Mouse (Mus musculus): ENCODE results near the gene Wdr34. TPM values are rescaled to one million over a fixed set of nuclear protein-coding genes. Genes with fewer than 3 reads are reported as not detected.
A peak's percentile ranks its signal among the peaks of the same experiment; 100 is the strongest.

Gene Wdr34
- polyA plus RNA-seq, 1 experiment = 52.7 TPM

DNA sequence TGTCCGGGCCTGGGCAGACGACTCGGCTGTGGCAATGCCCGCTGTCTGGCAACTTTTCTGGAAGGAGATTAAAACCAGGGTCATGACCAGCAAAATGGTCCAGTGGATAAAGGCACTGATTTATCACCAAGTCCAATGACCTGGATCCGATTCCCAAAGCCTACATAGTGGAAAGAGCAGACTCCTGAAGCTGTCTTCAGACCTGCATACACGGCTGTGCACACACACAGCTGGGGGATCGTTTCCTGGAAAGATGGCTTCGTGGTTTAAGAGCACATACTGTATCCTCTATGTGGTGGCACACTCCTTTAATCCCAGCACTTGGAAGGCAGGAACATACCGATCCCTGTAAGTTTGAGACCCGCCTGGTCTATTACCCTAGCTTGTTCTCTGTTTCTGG, 10.3 kb downstream of the Wdr34 start:
- DNase-seq (ENCODE audit: extremely low spot score in 1 of 2, low spot score in 1 of 2) = no peak

DNA sequence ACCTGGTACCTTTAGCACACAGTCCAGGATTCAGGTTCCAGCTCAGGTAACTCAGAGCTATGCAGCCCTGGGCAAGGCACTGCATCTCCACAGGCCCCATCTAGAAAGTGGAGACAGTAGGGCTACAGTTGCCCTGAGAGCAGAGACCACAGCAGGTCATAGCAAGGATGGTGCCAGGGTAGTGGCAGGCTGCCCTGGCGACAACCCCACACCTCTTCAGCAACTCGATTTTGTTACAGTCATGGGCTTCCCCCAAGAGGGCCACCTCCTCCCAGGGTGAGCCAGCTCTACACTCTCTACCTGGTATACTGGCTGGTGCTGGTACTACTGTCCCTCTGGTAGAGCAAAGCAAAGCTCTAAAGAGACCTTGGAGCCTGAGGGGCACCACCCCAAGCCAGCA, 10.9 kb downstream of the Wdr34 start:
- DNase-seq (ENCODE audit: extremely low spot score in 1 of 2, low spot score in 1 of 2) = no peak

DNA sequence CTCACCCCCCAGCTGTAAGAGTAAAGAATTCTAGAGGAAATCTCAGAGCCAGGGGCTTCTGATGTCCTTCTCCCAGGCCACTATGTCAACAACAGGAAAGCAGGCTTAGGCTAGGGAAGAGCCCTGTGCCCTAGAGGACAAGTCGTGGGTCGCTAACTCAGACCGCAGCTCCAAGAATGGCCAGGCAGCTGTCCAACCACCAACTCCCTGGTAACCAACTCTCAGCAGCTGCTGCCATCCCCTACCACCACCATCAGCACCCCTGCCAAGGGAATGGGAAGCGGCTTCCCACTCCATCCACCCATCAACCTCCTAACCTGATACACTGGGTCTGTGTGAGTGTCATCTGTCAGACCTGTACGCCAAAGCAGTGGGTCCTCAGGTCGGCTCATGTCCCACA, 15.7 kb downstream of the Wdr34 start:
- no peak for DNase-seq (ENCODE audit: extremely low spot score in 1 of 2, low spot score in 1 of 2)

DNA sequence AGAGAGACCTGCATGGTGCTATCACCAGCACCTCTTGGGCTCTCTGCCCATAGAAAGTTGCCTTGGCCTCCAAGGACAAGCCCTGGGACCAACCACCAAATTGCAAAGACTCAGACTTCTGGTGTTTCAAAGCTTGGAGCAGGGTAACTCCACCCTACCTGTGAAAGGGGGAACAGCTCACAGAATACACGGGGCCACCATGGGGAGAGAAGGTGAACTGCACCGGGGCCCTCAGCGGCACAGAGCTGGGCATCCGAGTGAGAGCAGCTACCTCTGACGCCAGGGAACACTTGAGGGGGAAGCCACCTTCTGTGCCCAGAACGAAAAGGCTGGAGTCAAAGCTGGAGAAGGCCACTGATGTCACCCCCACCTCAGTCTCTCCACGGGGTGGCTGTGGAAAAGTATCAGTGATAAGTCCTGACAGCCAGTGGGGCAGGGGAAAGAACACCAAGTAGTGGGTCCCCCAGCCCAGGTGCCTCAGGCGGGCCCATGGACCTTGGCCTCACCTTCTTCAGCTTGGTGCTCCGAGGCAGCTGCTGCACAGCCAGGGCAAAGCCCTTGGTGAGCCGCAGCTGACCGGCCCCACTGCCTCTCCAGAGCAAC, 16.3 kb downstream of the Wdr34 start:
- DNase-seq (ENCODE audit: extremely low spot score in 1 of 2, low spot score in 1 of 2) = no peak

DNA sequence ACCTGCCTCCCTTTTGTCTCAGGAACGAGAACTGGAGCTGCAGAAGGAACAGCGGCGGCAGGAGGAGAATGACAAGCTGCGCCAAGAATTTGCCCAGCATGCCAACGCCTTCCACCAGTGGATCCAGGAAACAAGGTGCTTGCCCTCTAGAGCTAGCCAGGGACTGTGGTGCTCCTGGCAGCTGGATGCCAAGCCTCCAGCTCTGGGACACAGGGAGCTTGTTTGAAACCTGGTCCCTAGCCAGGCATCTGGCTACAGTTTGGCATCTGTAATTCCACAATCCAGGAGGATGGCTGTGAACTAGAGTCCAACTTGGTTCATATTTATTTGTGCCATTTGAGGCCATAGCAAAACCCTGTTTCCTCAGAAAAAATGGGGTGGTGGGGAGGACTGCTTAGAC, 21.7 kb downstream of the Wdr34 start:
- no peak for DNase-seq (ENCODE audit: extremely low spot score in 1 of 2, low spot score in 1 of 2)

- DNase-seq (ENCODE audit: extremely low spot score in 1 of 2, low spot score in 1 of 2) = no peak
Measured at GRCm38 (mm10) chr2:30025454-30025853, 23.2 kb downstream of the Wdr34 start.

DNA sequence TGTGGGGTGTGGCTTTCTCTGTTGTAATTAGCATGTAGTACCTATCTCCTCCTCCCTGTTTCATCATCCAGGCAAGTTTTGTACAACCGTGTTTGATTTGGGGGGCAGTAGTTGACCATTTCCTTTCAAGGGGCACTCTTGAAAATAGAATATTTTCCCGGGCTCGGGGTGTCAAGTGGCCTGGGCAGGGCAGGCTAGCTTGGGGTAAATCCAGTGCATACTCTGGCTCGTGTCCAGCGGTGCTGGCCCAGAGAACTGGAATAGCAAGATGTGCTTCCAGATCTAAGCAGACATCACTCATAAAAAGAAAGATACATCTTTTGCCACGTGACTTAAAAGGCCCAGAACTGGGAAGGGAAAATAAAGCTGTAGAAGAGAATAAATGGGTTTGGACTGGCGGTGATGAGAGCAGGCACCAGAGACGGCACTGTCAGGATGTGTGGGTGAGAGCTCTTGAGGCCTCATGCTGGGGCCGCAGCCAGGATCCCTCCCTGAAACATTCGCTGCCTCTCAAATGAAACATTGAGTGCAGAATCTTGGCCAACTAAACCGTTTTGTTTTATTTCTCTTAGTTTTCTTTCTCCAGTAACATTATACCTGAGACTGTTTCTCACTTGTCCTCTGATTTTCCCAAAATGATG, 34.2 kb downstream of the Wdr34 start:
- DNase-seq (ENCODE audit: extremely low spot score in 1 of 2, low spot score in 1 of 2) = peak in 1 of 2 experiments; percentile 43

DNA sequence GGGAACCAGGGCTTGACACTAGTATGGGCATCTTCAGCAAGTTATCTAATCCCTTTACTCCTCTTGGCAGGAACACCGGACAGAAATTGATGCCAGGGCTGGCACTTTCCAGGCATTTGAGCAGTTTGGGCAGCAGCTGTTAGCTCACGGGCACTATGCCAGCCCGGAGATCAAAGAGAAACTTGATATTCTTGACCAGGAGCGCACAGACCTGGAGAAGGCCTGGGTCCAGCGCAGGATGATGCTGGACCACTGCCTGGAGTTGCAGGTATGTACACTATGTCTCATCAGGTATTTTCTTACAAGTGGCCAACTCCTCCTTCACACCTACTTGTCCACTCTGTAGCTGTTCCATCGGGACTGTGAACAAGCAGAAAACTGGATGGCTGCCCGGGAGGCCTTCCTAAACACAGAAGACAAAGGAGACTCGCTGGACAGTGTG, 37.8 kb downstream of the Wdr34 start:
- peak in 1 of 2 experiments; percentile 51 for DNase-seq (ENCODE audit: extremely low spot score in 1 of 2, low spot score in 1 of 2)

GRCm38 (mm10) chr2:30009101-30009500, 39.6 kb downstream of the Wdr34 start:
- no peak for DNase-seq (ENCODE audit: extremely low spot score in 1 of 2, low spot score in 1 of 2)

DNA sequence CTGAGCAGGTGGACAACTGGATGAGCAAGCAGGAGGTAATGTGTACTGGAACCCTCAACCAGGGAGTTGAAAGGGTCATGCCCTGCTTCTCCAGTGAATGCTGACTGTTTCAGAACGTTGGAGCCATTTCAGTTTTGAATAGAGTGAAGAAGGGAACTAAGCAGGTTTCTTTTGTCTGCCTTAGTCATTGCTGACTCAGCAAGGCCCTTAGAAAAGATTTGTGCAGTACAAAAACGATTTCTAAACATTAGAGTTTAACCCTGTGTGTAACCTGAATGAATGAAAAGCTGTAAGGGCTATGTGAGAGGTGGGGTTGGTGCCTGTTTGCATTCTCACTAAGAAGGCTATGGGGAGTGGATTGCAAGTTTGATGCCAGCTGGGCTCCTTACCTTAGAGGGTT, 56.7 kb downstream of the Wdr34 start:
- DNase-seq (ENCODE audit: extremely low spot score in 1 of 2, low spot score in 1 of 2) = no peak

Other genes starting within 250 kb of the Wdr34 start
- gene Slc27a4, start 246.2 kb downstream of the Wdr34 start, polyA plus RNA-seq (2012; rRNA removed) = 60.2 and 65.3 TPM in 2 replicates
- gene Urm1, start 228.8 kb downstream of the Wdr34 start, polyA plus RNA-seq (2012; rRNA removed) = 56.4 and 68.3 TPM in 2 replicates
- gene Cercam, start 179.7 kb downstream of the Wdr34 start, polyA plus RNA-seq (2012; rRNA removed) = 15.9 and 16.2 TPM in 2 replicates
- gene Odf2, start 159.7 kb downstream of the Wdr34 start, polyA plus RNA-seq (2012; rRNA removed) = 177 and 198 TPM in 2 replicates
- gene Gle1, start 113.5 kb downstream of the Wdr34 start, polyA plus RNA-seq (2012; rRNA removed) = 50.4 and 60.2 TPM in 2 replicates
- gene Sptan1, start 83.3 kb downstream of the Wdr34 start, polyA plus RNA-seq (2012; rRNA removed) = 610 and 785 TPM in 2 replicates
- 226 and 229 TPM in 2 replicates for gene Set, start 8.5 kb upstream of the Wdr34 start, polyA plus RNA-seq (2012; rRNA removed)
- gene Pkn3, start 28.8 kb upstream of the Wdr34 start, polyA plus RNA-seq (2012; rRNA removed) = 2.0 and 2.7 TPM in 2 replicates
- gene Zdhhc12, start 44.8 kb upstream of the Wdr34 start, polyA plus RNA-seq (2012; rRNA removed) = 20.8 and 21.4 TPM in 2 replicates
- gene Zer1, start 75.7 kb upstream of the Wdr34 start, polyA plus RNA-seq (2012; rRNA removed) = 146 and 169 TPM in 2 replicates
- 44.3 and 45.3 TPM in 2 replicates for gene Tbc1d13, start 84.9 kb upstream of the Wdr34 start, polyA plus RNA-seq (2012; rRNA removed)
- gene Endog, start 122.6 kb upstream of the Wdr34 start, polyA plus RNA-seq (2012; rRNA removed) = 31.9 and 34.3 TPM in 2 replicates
- gene Spout1, start 129.6 kb upstream of the Wdr34 start, polyA plus RNA-seq (2012; rRNA removed) = 55.7 and 56.5 TPM in 2 replicates
- 26.8 and 29.8 TPM in 2 replicates for gene Kyat1, start 157.0 kb upstream of the Wdr34 start, polyA plus RNA-seq (2012; rRNA removed)
- 35.1 and 35.7 TPM in 2 replicates for gene Lrrc8a, start 188.8 kb upstream of the Wdr34 start, polyA plus RNA-seq (2012; rRNA removed)
- gene Gm28035, start 191.7 kb upstream of the Wdr34 start, polyA plus RNA-seq (2012; rRNA removed) = 22.6 and 24.8 TPM in 2 replicates
- gene Phyhd1, start 217.3 kb upstream of the Wdr34 start, polyA plus RNA-seq (2012; rRNA removed) = 33.8 and 34.0 TPM in 2 replicates
- not detected in 2 replicates for gene Gm28038, start 232.2 kb upstream of the Wdr34 start, polyA plus RNA-seq (2012; rRNA removed)
- 14.3 and 16.3 TPM in 2 replicates for gene Dolk, start 237.5 kb upstream of the Wdr34 start, polyA plus RNA-seq (2012; rRNA removed)
- 18.3 and 19.4 TPM in 2 replicates for gene Nup188, start 237.5 kb upstream of the Wdr34 start, polyA plus RNA-seq (2012; rRNA removed)